Mouse (Mus musculus) heart, embryonic 16.5 days (tissue): ENCODE results near the gene Spag6. TPM values are rescaled to one million over a fixed set of nuclear protein-coding genes. Genes with fewer than 3 reads are reported as not detected.

Experiments used
- ATAC-seq: fragments of 200-750 bp; cut with Nextera tagmentation; replicated peaks from 2 replicates; pipeline ENCODE4 v1.8.0; 2017; ENCODE audit warnings: moderate number of reproducible peaks; ENCODE audit not compliant: insufficient read depth, low FRiP score; ENCODE audit errors: extremely low read depth
- H3K27ac ChIP-seq: fragments of 300-500 bp; sonication (generic); 2 replicates; pipeline ENCODE4 v1.5.1; 2014; ENCODE audit warnings: mild to moderate bottlenecking, low read length, control low read depth, moderate library complexity
- H3K27me3 ChIP-seq: fragments of 300-500 bp; sonication (generic); 2 replicates; pipeline ENCODE4 v1.6.1; 2014; ENCODE audit warnings: low read length, mixed read lengths; ENCODE audit not compliant: control insufficient read depth, insufficient read depth
- H3K36me3 ChIP-seq: fragments of 300-500 bp; sonication (generic); 2 replicates; pipeline ENCODE4 v1.6.1; 2014; ENCODE audit not compliant: control insufficient read depth, insufficient read depth
- H3K4me1 ChIP-seq: fragments of 300-500 bp; sonication (generic); 2 replicates; pipeline ENCODE4 v1.6.1; 2014; ENCODE audit warnings: low read length, mixed read lengths; ENCODE audit not compliant: control insufficient read depth, insufficient read depth
- H3K4me2 ChIP-seq: fragments of 300-500 bp; sonication (generic); 2 replicates; pipeline ENCODE4 v1.6.1; 2014; ENCODE audit warnings: low read depth, mild to moderate bottlenecking, control low read depth, low read length
- H3K4me3 ChIP-seq: fragments of 300-500 bp; sonication (generic); 2 replicates; pipeline ENCODE4 v1.5.1; 2014; ENCODE audit warnings: mild to moderate bottlenecking, control low read depth, low read length
- H3K9ac ChIP-seq: fragments of 300-500 bp; sonication (generic); 2 replicates; pipeline ENCODE4 v1.6.1; 2014; ENCODE audit warnings: low read length, control low read depth
- H3K9me3 ChIP-seq: fragments of 300-500 bp; sonication (generic); replicated peaks from 2 replicates; pipeline ENCODE4 v1.6.1; 2016; ENCODE audit warnings: low read length; ENCODE audit not compliant: control insufficient read depth
- WGBS: fragments of 180-500 bp; shearing (Covaris S2); extraction: QIAGEN DNeasy Blood & Tissue Kit; methylation state at CpG from one replicate; pipeline ENCODE4 v1.1.7; 2014; 5-methylcytosine and 5-hydroxymethylcytosine counted together
- polyA plus RNA-seq: library from polyadenylated mRNA; unstranded; fragments of >200 nt; fragmentation: Nextera tagmentation; extraction: Ambion mirVana; gene quantifications from 2 replicates; pipeline ENCODE4 v1.2.1, GENCODE M21; 2015

Gene Spag6
- polyA plus RNA-seq, 1 experiment from 2014 or later: 0.26 TPM

GRCm38 (mm10) chr2:18690756-18691155 is 3.1 kb upstream of the Spag6 start:
- peaks cover 17% of the 10 kb centered on the region for H3K4me1 ChIP-seq
- WGBS: 3% methylated on average over 9 of the region's 9 CpGs
- H3K4me3 ChIP-seq: no peak overlapping the region
- peaks cover 7% of the 10 kb centered on the region for H3K9me3 ChIP-seq
- H3K27ac ChIP-seq: no peak overlapping the region
- H3K9ac ChIP-seq: no peak overlapping the region
- no peak for ATAC-seq
- H3K4me2 ChIP-seq: no peak overlapping the region
- peaks cover 54% of the 10 kb centered on the region for H3K27me3 ChIP-seq
- no peaks in the 10 kb centered on the region for H3K36me3 ChIP-seq

- Histone ChIP-seq H3K4me3 (no peak overlapping the region), H3K36me3 (no peaks in the 10 kb centered on the region), H3K9ac (no peak overlapping the region), H3K9me3 (peaks cover 7% of the 10 kb centered on the region), H3K4me1 (peaks cover 17% of the 10 kb centered on the region), H3K27ac (no peak overlapping the region), H3K4me2 (no peak overlapping the region), H3K27me3 (peaks cover 50% of the 10 kb centered on the region)
- ATAC-seq: no peak
Measured at GRCm38 (mm10) chr2:18692031-18692430, 1.8 kb upstream of the Spag6 start.

DNA sequence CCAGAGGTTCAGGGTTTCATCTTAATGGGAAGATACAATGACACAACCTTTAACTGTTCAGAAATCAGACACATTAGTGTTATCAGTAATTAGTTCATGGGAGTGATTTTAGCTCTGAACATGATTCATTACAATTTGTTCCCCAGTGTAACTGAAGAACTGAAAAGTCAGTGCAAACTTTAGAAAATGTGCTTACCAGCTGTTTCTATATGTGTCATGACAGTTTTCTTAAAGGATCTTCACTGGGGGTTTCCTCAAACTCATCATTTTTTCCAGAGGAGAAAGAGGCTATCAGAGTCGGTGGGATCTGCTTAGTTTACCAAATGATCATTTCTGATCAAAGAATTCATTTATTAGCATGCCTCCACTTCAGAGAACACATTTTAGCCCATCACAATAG is 1.3 kb upstream of the Spag6 start:
- WGBS: 5% methylated on average over 1 of the region's 1 CpGs
- Histone ChIP-seq H3K9me3 (peaks cover 7% of the 10 kb centered on the region), H3K9ac (no peak overlapping the region), H3K27ac (no peak overlapping the region), H3K4me2 (no peak overlapping the region), H3K4me1 (peaks cover 17% of the 10 kb centered on the region), H3K27me3 (peaks cover 45% of the 10 kb centered on the region), H3K4me3 (no peak overlapping the region), H3K36me3 (no peaks in the 10 kb centered on the region)
- no peak for ATAC-seq

- H3K4me1 ChIP-seq: peaks cover 18% of the 10 kb centered on the region
- H3K4me3 ChIP-seq: peak overlapping the region; percentile 79
- no peak for ATAC-seq
- WGBS: under 1% methylated on average over 5 of the region's 5 CpGs
- peak overlapping the region; percentile 97 for H3K4me2 ChIP-seq
- H3K27ac ChIP-seq: no peak overlapping the region
- no peaks in the 10 kb centered on the region for H3K36me3 ChIP-seq
- peaks cover 4% of the 10 kb centered on the region; the same call in 1 of the 2 replicates for H3K9me3 ChIP-seq
- peaks cover 48% of the 10 kb centered on the region for H3K27me3 ChIP-seq
- no peak overlapping the region for H3K9ac ChIP-seq
Measured at GRCm38 (mm10) chr2:18693491-18693870, 351 bp upstream of the Spag6 start.

DNA sequence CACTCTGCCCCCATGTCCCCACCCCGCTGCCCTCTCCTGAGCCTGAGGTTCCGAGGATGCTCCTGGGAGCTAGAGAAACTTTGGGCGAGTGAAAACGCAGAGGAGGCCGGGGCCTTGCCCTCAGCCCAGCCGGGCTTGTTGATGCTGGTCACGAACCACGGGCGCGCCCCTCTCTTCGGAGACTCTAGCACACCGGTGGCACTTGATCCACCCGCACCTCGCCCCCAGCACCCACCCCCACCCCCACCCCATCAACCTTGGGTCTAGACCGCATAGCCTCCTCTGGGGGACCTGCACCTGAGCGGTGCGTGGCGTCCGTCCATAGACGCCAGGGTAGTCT is 749 bp downstream of the Spag6 start:
- H3K4me1 ChIP-seq: peaks cover 16% of the 10 kb centered on the region
- no peaks in the 10 kb centered on the region for H3K9me3 ChIP-seq
- peak; percentile 28; the same call in 1 of the 2 replicates for ATAC-seq
- H3K36me3 ChIP-seq: no peaks in the 10 kb centered on the region
- peaks cover 47% of the 10 kb centered on the region for H3K27me3 ChIP-seq
- H3K4me2 ChIP-seq: peak overlapping the region; percentile 97
- peak overlapping the region; percentile 95 for H3K9ac ChIP-seq
- WGBS: under 1% methylated on average over 20 of the region's 20 CpGs
- H3K4me3 ChIP-seq: peak overlapping the region; percentile 79
- peak overlapping the region; percentile 86 for H3K27ac ChIP-seq

DNA sequence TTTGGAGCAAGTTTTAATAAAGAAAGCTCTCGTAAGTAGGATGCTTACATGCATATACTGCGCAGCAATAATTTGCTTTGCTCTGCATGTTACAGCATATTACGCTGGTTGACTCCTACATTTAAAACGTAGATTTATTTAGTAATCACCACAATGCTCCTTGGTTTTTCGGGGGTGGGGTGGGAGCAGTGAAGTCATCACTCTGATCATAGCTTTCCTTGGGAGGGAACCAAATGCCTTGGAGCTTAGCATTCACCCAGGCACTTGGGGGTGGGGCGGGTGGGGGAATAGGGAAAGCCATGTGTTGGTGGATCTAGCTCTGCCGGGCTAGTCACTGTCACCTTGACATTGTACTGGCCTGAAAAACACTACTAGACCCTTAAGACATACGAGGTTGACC is 1.3 kb downstream of the Spag6 start:
- H3K4me3 ChIP-seq: peak overlapping the region; percentile 79; the same call in 1 of the 2 replicates
- no peaks in the 10 kb centered on the region for H3K36me3 ChIP-seq
- peak overlapping the region; percentile 97 for H3K4me2 ChIP-seq
- H3K9me3 ChIP-seq: no peaks in the 10 kb centered on the region
- peaks cover 11% of the 10 kb centered on the region for H3K4me1 ChIP-seq
- ATAC-seq: no peak
- no peak overlapping the region for H3K9ac ChIP-seq
- 10% methylated on average over 8 of the region's 8 CpGs for WGBS
- H3K27ac ChIP-seq: no peak overlapping the region
- peaks cover 50% of the 10 kb centered on the region for H3K27me3 ChIP-seq

- Histone ChIP-seq H3K9ac (no peak overlapping the region), H3K4me2 (no peak overlapping the region), H3K4me1 (peaks cover 11% of the 10 kb centered on the region), H3K9me3 (no peaks in the 10 kb centered on the region), H3K36me3 (no peaks in the 10 kb centered on the region), H3K27me3 (peaks cover 53% of the 10 kb centered on the region), H3K4me3 (no peak overlapping the region), H3K27ac (no peak overlapping the region)
- ATAC-seq: no peak
- 10% methylated on average over 7 of the region's 7 CpGs for WGBS
Measured at GRCm38 (mm10) chr2:18695629-18696150, 1.9 kb downstream of the Spag6 start.

- peaks cover 52% of the 10 kb centered on the region for H3K27me3 ChIP-seq
- 5% methylated on average over 4 of the region's 4 CpGs for WGBS
Measured at GRCm38 (mm10) chr2:18697591-18698244, 3.9 kb downstream of the Spag6 start.

DNA sequence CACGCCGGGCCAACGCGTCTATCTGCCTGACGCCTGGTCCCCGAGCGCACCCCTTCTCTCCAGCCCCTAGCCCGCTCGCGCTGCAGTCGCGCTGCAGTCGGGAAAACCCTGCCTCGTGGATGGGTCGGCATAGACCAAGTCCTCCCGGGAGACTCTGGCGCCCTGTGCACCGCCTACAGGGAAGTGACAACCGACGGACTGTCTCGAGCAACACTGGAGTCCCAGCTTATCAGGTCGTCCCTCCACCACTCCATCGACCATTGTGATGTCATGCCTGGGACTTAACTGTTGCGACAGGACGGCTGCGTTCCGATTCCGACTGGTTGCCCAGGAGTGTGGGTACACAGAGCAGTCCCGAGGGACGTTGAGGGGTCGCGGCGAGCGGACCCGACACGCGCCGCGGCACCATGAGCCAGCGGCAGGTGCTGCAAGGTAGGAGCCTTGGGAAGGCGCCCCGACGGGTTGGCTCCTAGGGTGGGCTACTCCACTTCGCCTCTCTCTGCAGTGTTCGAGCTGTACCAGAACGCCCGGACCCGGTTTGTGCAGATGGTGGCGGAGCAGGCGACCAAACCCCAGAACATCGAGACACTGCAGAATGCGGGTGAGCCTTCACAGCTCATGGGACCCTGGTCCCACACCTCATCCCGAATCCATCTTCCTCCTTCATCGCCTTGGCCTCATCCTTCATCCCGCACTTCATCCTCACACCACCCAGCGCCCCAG is 5.0 kb downstream of the Spag6 start:
- H3K4me2 ChIP-seq: peak overlapping the region; percentile 57

More at GRCm38 (mm10) chr2:18697591-18698244, 3.9 kb downstream of the Spag6 start:
- H3K4me3 ChIP-seq: no peak overlapping the region
- no peak overlapping the region for H3K9ac ChIP-seq
- H3K4me2 ChIP-seq: no peak overlapping the region
- ATAC-seq: no peak
- H3K36me3 ChIP-seq: no peaks in the 10 kb centered on the region
- peaks cover 11% of the 10 kb centered on the region for H3K4me1 ChIP-seq
- no peaks in the 10 kb centered on the region for H3K9me3 ChIP-seq
- no peak overlapping the region for H3K27ac ChIP-seq

More for the DNA sequence above, 5.0 kb downstream of the Spag6 start:
- H3K36me3 ChIP-seq: no peaks in the 10 kb centered on the region
- peaks cover 49% of the 10 kb centered on the region for H3K27me3 ChIP-seq
- no peak overlapping the region for H3K27ac ChIP-seq
- no peaks in the 10 kb centered on the region for H3K9me3 ChIP-seq
- H3K9ac ChIP-seq: no peak overlapping the region
- peaks cover 11% of the 10 kb centered on the region for H3K4me1 ChIP-seq
- no peak for ATAC-seq
- 2% methylated on average over 56 of the region's 56 CpGs for WGBS
- peak overlapping the region; percentile 29 for H3K4me3 ChIP-seq
